Mouse (Mus musculus) retina, postnatal 1 day (tissue): ENCODE data around the gene Atp1a1.

Source experiments
- DNase-seq: peaks from one replicate; pipeline ENCODE4 v3.0.0-alpha.2; 2012

Gene Atp1a1

DNA sequence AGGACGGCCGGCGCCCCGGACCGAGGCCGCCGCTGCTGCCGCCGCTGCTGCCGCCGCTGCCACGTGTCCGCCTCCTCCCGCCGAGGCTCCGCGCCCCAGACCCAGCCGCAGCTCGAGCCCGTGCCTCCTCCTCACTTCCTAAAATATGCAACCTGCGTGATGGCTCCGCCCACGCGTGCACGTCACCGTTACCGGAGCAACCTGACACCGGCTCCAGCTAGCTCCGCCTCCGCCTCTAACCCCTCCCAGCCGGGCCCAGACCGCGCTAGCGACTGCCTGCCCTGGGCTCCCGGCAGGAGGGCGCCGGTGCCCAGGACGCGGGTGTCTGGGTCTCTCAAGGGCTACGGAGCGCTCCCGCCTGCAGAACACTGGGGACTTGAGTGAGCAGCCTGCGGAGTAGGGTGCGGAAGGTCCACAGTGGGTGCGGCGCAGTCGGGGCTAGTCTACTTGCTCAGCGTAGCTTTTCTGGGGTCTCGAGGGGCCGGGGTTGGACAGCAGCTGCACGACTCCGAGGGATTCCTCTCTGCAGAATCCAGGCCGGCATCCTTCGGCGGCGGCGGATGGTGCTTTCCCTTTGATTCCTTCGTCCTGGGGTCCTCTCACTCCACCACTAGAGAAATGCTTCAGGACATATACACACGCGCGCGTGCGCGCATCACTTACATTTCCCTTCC lies at the start of gene Atp1a1:
Gene Atp1a1 (minus strand): TSS at position 135 of the 674 bp plus-strand sequence.
- DNase-seq, result peak; percentile 98

DNA sequence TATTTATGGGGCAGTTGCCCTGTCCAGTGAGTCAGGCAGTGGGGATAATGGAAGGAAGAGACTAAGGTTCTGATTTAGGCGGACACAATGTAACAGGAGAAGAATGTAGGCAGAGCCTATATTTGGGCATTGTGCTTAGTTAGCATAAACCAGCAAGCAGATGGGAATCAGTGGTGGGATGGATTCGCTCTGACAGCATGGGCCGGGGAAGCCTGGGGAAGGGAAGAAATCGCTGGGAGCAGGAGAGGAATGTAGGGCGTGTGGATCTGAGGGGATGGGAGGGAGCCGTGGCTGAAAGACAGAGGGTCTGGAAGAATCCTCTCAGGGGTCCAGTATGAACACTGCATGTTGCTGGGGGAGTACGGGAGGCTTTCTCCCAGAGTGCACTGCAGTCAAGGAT lies 49.0 kb upstream of the Atp1a1 start:
- peak; percentile 78 for DNase-seq

DNA sequence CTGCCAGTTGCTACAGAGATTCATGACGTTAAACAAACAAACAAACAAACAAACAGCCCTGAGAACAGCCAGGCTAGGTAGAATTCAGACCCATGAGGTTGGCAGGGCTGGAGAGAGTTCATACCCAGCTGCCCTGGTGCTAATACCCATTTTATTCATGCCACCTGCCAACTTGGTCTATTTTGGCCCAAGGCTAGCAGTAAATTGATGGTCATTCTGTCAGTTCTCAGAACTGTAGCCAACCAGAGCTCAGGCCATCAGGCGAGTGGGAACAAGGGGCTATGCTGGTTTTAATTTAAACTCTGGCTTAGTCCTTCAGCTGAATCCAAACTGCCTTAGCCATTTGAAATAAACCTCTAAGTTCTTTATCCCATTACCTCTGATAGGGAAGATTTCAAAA lies 48.5 kb upstream of the Atp1a1 start:
- DNase-seq, result peak; percentile 19

DNA sequence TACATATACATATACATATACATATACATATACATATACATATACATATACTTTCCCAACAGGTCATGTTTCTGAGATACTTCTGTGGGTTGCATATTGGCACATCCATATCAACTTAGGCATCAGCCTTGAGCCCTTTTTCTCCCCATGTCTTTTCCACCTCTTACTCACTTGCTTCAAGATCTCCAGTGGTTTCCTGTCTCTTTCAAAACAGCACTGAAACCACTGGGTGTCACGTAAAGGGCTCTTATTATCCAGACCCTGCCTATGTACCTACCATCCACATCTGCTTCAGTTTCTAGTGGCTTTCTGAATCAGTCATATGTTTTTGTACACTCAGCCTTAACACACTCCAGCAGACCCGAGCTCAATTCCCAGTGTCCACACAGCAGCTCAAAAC lies 45.8 kb upstream of the Atp1a1 start:
- no peak for DNase-seq

DNA sequence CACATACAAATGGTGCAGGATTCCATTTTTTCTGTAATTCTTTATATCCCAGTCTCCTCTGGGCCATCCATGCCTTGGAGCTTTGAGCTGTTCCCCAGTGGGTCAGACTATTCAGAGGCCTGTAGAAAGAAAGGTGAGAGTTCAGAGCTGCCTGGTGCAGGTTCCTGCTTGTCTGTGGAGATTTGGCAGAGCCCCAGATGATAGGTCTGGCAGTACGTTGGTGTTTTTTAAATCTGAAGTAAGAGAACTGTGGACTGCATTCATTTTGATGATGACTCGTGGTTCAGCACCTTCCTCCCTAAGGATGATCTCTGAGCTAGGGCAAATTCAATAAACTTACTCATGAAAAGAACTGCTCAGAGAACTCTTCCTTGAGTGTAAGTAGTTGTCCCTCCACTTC lies 44.8 kb upstream of the Atp1a1 start:
- no peak for DNase-seq

DNA sequence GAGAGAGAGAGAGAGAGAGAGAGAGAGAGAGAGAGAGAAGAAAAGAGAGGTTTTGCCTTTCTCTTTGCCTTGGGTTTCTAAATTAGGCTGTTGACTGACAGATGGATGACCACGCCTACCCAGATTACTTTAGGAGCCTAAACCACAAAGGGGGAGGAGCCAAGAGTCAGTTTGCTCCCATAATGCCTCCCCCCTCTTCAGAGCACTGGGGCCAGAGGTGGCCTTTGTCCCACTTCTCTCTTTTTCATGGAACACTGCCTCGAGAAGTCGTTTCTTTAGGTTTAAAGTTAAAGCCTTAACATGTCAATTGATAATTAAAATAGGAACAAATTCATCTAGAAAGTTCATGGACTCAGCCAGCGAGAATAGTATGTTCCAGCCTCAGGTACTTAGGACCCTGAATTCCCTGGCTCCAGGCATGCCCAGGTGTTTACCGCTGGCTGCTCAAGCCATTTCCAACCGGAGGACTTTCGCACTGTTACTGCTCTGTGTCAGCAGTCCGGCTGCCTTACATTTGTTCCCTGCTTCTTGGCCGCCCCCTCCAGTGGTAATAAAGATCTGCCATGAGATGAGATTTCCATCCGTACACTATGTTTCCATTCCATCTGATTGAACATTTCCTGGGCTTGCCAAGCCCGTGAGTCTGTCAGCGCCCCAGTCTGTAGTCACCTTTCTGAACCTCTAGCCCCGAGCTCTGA lies 43.8 kb upstream of the Atp1a1 start:
- peak; percentile 19 for DNase-seq

DNA sequence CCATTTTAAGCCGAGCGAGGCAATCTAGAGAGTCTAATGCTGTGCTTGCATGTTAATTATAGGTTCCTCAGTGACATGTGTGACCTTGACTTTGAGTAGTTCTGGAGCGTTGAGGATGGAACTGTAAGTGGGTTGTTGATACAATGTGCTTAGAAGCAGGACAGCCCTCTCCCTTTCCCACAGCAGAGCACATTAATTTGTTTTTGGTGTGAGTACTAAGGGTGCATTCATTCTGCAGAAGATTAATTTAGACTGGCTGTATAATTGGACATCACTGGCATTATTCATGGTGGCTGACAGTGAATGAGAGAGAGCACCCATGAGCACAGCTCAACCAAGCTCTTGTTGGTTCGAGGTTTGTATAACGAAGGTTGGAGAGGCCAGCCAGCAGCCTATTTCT lies 42.3 kb upstream of the Atp1a1 start:
- peak; percentile 74 for DNase-seq

DNA sequence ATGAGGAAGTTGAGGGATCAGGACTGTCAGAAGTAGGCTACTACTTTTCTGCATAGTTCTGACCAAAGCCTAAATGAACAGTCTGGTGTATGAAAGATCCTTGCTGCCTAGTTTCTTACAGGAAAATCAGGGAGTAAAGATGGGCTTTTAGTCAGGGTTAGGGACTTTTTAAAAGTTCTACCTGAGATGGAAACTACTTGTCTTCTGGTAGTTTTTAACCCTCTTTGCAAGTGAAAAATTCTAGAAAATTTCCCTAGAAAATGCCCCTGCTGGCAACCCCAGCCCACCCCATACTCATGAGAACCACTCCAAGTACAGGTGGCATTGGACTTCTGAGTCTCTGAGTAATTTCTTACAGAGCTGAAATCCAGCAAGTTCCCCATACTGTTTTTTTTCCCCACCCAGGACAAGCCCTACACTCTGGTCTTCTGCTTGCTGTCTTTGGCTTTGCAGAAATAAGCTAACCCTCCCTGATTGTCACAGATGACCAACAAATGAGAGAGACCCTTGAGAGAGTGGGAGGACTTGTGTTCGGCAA lies 41.2 kb upstream of the Atp1a1 start:
- DNase-seq, result no peak

DNA sequence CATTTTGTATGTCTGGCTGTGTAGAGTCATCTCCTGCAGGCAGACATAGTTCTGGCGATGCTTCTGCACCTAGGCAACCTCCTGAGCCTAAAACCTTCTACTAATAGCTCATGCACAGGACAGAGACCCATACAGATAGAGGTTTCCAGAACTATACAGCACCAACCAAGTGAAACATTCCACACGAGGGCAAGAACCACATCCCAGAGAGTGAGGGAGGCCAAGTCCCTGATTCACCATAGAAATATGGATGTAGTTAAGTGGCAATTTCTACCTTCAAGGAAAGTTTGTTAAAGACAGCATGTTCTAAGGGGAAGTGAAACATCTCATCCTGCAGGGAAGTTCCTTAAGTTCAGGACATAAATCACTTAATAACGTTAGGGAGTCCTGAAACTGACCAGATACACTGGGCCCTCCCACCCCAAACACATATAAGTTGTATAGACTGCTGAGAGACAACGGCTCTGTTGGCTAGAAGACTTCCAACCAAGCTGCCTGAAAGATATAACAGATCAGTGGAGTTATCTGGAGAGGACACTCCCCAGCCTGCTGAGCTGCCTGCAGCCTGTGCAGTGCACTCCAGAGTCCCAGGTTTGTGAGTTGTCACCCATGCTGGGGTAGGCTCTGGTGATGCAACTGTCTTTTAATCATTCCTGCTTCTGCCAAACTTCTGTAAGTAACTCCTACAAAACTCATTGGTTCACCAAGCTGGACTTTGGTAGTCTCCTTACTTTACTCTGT lies 39.7 kb upstream of the Atp1a1 start:
- DNase-seq, result no peak

DNA sequence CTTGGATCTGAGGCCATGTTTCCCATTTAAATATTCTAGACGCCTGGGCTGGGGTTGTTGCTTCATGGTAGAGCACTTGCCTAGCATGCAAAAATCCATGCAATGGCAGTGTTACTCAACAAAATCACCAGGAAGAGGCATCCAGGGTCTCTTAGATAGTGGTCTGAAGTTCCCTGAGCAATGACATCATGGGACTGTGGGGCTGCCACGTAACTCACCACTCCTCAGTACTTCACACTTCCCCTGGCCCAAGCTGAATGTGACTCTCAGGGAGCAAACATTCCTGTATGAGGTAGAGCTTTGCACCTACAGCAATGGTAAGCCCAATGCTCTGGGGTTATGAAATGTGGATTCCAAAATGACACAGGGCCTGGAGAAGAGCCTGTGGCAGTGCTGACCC lies 38.8 kb upstream of the Atp1a1 start:
- DNase-seq, result no peak

DNA sequence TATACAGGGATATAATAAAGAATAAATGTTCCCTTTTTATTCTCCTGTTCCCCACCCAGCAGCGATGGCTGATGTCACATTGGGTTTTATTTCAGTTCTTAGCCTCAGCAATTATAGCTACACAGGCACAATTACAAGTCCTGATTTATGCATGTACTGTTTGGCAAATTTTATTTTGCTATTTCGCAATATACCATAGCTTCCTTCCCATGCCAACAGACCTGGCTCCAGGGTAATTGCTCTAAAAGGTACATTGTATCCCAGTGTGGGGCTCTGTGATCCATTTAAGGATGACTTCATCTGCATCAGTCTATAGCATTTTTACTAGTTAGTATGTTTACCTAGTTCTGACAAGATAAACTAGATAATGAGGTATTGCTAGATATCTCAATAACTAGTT lies 33.7 kb upstream of the Atp1a1 start:
- no peak for DNase-seq

DNA sequence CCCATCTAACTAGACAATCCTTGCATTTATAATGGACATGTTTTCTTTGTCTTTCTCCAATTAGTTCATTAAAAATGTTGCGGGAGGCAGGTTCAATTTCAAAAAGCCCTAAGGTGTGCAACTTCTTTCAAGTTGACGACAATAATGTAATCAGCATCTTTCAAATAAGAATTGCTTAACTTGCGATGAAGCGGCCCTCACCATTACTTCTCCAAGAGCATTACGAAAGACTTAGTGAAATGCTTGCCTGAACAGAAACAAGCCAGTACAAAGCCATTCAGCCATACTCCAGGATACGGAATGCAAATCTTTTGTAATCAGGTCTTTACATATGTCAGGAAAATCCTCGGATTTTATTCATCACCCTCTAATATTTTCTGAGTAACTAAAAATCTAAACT lies 32.0 kb upstream of the Atp1a1 start:
- no peak for DNase-seq

DNA sequence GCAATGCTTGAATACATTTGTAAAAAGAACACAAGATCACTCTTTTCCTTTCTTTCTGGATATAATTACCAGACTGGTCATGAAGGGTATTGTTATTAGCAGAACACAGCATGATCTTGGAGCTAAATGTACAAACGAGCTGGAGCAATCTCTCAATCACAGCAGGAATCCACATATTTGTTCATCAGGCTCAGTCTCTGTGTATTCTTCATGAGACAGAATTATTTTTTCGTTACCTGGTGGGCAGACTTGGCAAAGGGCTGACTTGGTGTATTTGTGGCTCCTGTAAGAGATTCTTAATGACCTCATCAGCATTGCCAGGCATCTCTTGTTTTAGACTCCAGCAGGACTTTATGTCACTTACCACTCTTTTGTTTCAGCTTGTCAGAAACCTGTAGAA lies 31.6 kb upstream of the Atp1a1 start:
- no peak for DNase-seq

DNA sequence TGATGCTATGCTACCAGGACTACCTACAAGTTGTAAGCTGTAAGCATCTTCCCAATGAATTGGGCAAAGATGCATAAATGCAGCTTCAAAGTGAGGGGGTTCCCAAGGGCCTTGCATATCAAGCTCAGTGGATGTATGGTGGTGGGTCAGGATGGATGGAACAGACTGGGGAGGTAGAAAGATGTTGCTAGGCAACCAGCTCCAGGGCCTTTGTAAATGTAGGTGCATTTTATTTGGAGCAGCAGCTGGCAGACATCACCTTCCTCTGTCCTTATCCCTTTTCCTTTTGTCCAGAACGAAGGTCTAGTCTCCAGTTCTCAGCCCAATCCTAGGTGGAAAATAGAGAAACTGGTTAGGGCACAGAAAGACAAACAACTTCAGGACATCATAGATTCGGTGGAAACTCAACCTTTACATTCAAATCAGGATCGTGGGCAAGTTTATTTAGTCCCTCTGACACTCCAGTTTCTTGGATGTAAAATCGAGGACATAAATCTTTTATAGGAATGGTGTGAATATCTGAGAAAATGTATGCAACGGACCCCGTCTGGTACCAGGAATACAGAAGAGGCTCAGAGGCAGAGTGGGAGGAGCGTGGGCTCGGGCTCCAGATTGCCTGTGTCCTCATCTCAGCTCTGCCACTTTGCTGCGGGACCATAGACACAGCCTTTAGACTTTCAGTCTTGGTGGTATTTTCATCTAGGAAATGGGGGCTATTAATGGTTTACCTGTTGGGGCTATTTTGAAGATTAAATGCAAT lies 29.8 kb upstream of the Atp1a1 start:
- DNase-seq, result peak; percentile 19

DNA sequence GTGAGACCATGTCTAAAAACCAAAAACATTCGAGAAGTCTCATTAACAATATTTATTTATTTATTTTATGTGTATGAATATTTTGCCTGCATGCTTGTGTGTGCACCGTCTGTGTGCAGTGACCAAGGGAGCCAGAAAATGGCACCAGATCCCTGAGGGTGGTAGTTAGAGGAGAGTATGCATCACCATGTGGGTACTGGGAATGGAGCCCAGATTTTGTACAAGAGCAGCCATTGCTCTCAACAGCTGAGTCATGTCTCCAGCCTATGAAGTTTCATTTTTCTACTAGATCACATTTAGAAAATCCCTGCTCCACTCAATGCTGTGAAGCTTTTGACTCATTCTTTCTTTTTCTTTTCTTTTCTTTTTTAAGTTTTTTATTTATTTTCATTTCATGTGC lies 23.8 kb upstream of the Atp1a1 start:
- no peak for DNase-seq

DNA sequence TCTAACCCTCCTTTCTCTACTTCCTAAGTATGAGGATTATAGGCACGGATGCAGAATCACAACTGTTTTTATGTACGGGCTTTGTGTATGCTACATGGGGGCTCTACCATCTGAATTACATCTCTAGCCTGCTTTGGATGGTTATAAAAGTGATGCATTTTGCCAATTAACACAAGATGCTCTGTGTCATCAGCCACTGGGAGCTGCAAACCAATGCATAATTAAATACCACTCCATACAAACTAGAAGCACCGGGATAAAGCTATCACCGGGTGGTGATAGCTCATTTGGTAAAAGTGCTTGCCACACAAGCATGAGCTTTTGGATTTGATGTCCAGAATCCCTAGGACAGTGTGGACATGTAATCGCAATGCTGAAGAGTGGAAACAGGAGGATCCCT lies 19.8 kb upstream of the Atp1a1 start:
- no peak for DNase-seq

DNA sequence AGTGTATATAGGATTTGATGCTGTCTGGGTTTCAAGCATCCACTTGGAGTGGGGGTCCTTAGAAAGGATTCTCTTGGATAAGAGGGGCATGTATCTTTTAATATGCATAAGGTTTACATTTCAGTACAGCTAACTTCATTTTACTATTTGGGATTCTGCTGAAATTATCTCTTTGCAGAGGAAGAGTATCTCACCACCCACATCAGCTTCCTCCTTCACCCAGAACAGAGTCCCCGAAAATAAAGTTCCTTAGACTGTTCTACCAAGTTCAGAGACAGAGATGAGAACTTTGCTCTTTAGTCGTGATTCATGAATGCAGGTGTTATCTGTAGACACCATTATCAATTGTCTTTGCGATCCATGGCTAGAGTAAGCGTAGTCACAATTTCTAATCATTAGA lies 14.5 kb upstream of the Atp1a1 start:
- no peak for DNase-seq

DNA sequence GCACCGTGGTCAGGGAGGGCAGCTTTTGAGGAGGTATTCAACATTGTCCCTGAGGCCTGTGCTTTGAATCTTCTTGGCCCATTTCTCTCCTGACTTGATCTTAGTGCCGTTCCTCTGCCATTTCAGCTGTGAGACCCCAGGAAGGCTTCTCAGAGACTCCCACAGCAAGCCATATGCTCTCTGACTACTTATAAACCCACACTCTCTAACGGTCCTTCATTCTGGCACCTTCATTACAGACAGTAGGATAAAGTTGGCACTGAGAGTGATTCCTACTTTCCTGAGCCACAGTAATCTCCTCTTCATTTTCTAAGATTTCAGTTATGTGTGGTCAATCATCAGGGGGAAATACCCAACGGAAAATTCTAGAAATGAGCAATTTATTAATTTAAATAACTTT lies 14.0 kb upstream of the Atp1a1 start:
- DNase-seq, result no peak

DNA sequence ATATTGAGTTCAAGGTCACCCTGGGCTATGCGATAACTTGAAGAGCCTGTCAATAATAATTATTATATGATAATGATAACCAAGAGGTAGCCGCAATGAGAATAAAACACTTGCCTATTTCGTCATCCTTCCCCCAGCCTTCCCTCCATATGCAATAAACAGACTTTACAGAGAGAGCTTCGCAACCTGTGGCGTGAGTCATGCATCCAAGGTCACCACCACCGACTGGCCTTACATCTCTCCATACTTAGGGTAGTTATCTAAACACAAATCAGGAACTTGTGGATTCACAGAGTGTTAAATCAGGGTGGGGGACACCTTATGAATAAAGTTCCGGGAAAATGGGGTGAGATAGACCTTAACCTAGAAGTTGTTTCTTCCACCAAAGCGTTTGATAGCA lies 13.0 kb upstream of the Atp1a1 start:
- no peak for DNase-seq

DNA sequence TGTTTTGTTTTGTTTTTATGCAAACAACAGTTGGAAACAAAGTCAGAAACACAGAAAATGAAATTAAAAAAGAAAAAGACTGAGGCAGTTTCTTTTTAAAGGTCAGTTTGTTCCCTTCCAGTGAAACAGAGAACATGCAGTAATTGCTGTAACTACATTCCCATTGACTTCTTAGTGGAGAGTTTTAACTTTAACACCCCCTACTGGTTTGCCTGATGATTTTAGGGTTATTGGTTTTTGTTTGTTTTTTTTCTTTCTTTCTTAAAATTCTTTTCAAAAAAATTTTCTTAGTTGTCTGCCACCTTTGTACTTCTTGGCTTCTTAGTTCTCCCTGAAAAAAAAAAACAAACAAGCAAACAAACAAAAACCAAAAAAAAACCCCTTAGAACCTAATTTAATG lies 12.5 kb upstream of the Atp1a1 start:
- DNase-seq, result no peak

DNA sequence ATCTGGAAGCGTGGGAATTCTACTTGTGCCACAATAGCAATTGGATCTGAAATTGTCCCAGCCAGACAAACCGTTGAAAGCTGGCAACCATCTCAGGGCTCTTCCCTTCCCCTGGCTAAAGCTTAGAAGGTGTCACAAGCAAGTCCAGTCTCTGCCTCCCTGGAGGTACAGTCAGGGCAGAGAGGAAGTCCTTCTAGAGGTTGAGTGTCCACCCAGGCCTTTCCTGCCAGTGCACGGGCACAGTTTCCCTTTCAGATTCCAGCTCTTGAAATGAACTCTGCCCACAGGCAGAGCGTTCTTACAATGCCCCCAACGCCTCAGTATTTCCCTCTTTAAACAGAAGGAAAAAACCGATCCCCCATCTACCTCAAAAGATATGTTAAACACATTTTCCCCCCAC lies 11.4 kb upstream of the Atp1a1 start:
- no peak for DNase-seq

DNA sequence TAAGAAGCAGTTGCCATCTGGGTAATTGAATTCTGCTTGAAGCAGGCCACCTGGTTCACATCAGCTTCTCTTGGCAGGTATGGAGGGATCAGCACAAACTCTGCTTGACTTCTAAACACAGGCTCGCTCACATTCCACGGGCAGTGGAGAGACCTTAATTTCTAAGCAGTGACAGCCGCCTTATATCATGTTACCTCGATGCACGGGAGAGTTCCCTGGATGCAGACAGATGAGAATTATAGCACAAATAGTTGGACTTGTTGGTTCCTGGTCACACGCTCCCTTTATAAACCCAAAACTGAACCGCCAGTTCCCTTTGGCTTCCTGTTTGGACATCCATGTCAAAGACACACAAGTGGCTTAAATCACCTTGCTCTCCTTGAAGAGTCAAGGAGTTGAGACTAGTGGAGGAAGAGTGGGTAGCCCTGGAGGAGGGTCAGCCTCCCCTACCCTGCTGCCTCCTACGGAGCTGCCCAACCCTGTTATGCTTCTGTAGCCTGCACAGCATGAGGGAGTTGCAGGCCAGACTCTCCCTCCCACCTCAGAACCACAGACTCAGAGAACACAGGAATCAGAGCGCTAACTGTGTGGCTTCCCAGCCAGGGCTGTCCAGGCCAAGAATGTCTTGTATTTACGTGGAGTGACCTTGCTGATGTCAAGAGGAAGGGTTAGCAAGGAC lies 7.5 kb upstream of the Atp1a1 start:
- no peak for DNase-seq
